Mouse (Mus musculus) C2C12 (cell line): ENCODE measurements at regions not wholly inside any gene's neighbourhood (a gene's known extent, or its start where the extent isn't known, plus 50 kb on each side); places are given as distances from the start of the nearest gene placed in this dataset.

Experiments
- CTCF ChIP-seq: IDR thresholded peaks from one replicate; pipeline ENCODE4 v1.5.1; 2011; ENCODE audit not compliant: control insufficient read depth, insufficient read depth, insufficient read length
- MYOG ChIP-seq: IDR thresholded peaks from one replicate; pipeline ENCODE4 v1.6.1; 2011; ENCODE audit not compliant: control insufficient read depth, insufficient read length; ENCODE audit errors: extremely low read depth

- no peak for TF ChIP-seq CTCF
- no peak for TF ChIP-seq MYOG
Measured at GRCm38 (mm10) chr19:54113421-54113820, 69.5 kb downstream of the Adra2a start.
